Mouse (Mus musculus): ENCODE results near the gene Cdc42ep2.

- TF ChIP-seq CTCF (IDR thresholded peaks at IDR 0.05) (no peak), EP300 (IDR thresholded peaks at IDR 0.05) (no peak)
These were observed 43.0 kb upstream of the Cdc42ep2 start for GRCm38 (mm10) chr19:5967664-5968063.

All from lung, postnatal 0 days (tissue).